Mouse (Mus musculus): Measurements from ENCODE around the gene Olfr533. TPM values are rescaled to one million over a fixed set of nuclear protein-coding genes. Genes with fewer than 3 reads are reported as not detected.
A peak's percentile ranks its signal among the peaks of the same experiment; 100 is the strongest.
"Not testable (repeated sequence)": the region's sequence is repeated elsewhere in the genome, so short reads cannot be mapped to it uniquely, and the experiment has no call there.

Olfr533 gene
- total RNA-seq (2021) = not detected in 2 replicates
- long read RNA-seq, experiment 1 = 0 reads
- long read RNA-seq, experiment 2 = 0 reads

DNA sequence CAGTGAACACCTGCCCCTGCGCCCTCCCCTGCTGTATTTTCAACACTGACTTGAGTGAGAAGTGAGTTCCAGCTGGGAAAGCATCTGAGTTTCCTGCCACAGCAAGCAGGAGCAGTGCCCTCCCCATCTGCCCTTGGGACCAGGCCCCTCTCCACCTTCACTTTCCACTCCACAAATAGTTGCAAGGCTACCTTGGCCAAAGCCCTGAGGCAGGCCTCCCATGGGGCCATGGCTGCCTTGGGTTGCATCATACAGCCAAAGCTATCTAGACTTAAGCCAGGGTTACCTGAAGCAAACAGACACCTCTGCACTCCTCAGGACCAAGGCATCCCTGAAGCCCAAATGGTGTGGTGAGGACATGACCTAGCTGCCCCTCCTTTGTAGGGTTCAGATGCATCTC is at the start of gene Olfr533:
Gene Olfr533 (plus strand): TSS at position 301 of the 400 bp plus-strand sequence.
- DNase-seq = not testable (repeated sequence)

DNA sequence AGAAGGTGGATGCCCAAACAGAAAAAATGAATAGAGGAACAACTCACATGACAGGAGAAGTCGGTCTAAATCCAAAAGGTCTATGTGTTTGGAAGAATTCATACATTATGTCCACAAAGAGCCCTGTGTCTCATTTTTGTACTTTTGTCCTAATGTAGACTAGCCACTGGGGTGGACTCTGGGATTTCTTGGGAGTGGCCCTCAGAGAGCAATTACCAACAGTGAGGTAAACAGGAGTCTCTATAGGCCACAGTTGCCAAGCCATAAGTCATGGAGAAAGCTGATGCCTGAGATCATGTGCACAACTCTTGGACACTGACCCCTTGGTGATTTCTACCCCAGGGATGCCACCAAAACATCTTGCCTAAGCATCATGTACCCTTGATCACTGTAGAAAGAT is 41.6 kb upstream of the Olfr533 start, which contains the start of gene Olfr532:
Gene Olfr532 (minus strand): TSS at position 101 of the 400 bp plus-strand sequence.
- no peak for DNase-seq

DNA sequence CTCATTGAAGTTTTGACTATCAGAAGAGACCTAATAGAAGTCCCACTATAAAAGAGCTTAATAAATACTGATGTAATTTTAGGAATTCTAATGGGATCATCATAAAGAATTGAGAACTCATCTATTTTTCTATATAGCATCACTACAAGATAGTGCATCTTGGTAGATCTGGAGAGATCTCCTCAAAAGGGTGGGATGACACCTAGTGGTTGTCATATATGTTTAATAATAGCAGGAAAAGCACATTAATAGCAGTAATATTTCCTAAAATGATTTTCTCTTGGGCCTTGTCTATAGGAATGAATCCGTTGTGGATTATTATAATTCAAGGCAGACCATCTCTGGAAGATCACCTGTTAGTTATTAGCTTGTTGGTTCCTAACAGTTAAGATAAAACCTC is 20.0 kb upstream of the Olfr533 start:
- no peak for DNase-seq

DNA sequence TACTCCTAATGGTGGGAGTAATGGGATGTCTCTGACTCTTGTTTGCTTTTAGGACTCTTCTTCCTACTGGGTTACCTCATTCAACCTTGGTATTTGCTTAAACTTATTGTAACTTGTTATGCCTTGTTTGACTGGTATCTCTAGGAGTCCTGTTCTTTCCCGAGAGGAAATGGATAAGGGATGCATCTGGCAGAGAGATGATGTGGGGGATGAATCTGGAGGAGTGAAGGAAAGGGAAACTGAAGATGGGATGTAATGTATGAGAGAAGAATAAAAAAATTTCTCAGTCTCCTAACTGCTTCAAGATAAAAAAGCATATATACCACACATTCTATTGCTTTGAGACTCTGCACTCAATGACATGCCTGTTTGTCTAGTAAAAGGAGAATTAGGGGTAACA is 14.7 kb downstream of the Olfr533 start:
- DNase-seq = no peak

DNA sequence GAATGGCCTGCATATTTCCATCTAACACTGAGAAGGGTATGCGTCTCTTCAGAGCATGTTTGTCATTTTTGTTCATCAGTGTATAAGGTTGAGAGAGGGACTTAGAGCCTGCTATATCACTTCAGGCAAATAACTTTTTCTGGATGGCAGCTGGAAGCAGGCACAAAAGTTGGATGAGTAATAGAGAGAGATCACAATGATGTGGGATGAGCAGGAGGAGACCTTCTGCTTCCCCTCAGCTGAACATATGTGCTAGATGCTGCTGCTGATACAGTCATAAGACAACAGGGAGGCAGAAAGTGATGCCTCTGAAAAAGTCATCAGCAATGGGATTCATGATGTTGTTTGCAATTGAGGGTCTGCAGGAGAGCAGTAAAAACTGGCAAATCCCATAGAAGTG is 15.6 kb downstream of the Olfr533 start:
- no peak for DNase-seq

DNA sequence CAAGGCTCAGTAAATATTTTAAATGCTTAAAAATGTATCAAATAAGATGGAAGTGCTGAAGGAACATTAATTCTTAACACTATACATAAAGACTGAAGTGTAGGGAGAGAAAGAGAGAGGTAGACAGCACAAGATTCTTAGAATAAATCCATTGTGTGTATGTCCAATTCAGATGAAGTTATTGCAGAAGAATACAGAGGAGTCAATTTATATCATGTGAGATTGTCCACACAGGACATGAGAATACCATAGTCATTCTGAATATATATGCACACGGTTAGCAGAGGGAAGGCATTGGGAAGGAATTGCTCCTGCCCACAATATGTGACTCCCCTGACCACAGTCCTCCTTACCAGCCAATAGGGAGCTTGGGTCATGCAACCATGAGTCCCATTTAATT is 20.7 kb downstream of the Olfr533 start, which contains the start of gene Olfr535:
Gene Olfr535 (plus strand): TSS at position 301 of the 400 bp plus-strand sequence.
- no peak for DNase-seq

DNA sequence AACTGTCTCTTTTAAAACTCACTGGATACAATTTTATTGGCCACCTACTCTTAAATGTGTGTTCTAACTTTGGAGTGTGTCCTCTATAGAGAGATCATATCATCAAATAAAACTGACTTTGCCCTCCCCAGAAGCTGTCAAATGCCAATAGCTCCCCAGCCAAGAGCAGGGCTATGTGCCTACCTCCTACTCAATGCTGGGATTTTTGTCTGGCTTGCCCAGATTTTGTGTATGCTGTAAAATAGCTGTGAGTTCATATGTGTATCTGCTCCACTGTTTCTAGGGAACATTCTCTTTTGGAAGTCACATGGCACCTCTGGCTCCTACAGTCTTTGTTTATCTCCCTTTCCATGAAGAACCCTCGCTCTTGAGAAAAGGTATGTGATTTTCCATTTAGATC is 25.8 kb downstream of the Olfr533 start:
- no peak for DNase-seq

DNA sequence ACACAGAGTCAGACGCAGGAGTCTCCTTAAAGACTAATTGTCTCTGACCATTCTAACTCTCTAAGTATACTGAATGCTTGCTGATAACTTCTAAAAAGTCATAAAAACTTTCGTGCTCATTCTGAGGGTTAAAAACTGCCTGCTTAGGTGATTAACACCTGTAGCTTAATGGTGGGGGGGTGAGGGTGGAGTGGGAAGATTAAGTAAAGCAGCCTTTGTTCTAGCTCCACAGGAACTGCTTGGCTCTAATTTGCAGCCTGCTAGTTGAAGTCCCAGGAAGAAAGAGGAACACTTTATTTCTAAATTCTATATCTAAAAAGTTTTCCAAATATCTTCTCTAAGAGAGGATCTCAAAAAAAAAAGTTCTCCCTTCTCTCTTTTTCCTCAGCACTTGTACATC is 31.1 kb downstream of the Olfr533 start:
- no peak for DNase-seq

DNA sequence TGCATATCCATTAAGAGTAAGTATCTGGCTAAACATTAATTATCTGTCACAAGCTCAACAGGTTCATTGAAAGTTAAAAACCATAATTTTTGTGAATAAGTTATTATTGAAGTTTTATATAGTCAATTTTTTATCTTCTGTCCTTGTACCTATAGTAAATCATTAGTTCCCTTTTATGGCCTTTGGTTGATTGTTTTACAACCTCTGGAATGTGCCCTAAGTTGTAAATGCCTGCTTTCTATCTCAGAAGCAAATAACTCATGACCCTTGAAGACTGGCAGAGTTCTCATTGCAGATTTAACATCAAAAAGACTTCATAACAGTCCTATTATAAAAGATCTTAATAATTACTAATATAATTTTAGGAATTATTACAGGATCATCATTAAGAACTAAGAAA is 31.5 kb downstream of the Olfr533 start:
- DNase-seq = no peak

DNA sequence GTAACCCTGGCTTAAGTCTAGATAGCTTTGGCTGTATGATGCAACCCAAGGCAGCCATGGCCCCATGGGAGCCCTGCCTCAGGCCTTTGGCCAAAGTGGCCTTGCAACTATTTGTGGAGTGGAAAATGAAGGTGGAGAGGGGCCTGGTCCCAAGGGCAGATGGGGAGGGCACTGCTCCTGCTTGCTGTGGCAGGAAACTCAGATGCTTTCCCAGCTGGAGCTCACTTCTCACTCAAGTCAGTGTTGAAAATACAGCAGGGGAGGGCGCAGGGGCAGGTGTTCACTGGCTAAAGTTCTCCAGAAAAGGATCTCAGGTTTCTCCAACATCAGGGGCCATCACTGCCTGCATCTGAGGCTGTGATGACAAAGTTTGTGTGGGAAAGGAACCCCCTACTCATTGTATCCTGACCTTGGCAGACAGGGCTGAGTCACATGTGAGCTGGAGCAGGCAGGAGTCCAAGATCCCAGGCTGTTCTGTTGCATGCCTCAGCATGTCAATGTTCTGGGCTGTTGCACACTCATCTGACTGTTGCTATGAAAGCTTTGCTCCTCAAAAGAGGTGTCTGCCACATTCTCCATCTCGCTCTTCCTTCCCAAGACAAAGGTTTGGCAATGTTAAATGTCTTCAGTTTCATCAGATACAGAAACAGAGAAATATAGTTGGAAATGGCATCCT is 44.3 kb downstream of the Olfr533 start, which contains the start of gene Olfr536:
Gene Olfr536 (minus strand): TSS at position 51 of the 676 bp plus-strand sequence.
- DNase-seq = peak; percentile 20

Other genes with a start within 250 kb of the Olfr533 start
- 0.15 TPM in 1 of 2 replicates, not detected in the other for gene Cd163l1, start 245.1 kb upstream of the Olfr533 start, total RNA-seq (2021)
- 0.30 TPM in 1 of 2 replicates, not detected in the other for gene 5830411N06Rik, start 216.1 kb upstream of the Olfr533 start, total RNA-seq (2021)
- gene Olfr525, start 142.5 kb upstream of the Olfr533 start, total RNA-seq (2021) = not detected in 2 replicates
- gene Olfr527, start 129.4 kb upstream of the Olfr533 start, total RNA-seq (2021) = not detected in 2 replicates
- not detected in 2 replicates for gene Olfr60, start 101.7 kb upstream of the Olfr533 start, total RNA-seq (2021)
- not detected in 2 replicates for gene Olfr530, start 87.0 kb upstream of the Olfr533 start, total RNA-seq (2021)
- not detected in 2 replicates for gene Olfr531, start 60.5 kb upstream of the Olfr533 start, total RNA-seq (2021)
- not detected in 2 replicates for gene Olfr532, start 41.7 kb upstream of the Olfr533 start, total RNA-seq (2021)
- gene Olfr535, start 20.8 kb downstream of the Olfr533 start, total RNA-seq (2021) = not detected in 2 replicates
- not detected in 2 replicates for gene Olfr536, start 44.0 kb downstream of the Olfr533 start, total RNA-seq (2021)
- gene Olfr538, start 104.5 kb downstream of the Olfr533 start, total RNA-seq (2021) = not detected in 2 replicates
- not detected in 2 replicates for gene Olfr46, start 137.9 kb downstream of the Olfr533 start, total RNA-seq (2021)
- gene Olfr61, start 165.6 kb downstream of the Olfr533 start, total RNA-seq (2021) = not detected in 2 replicates
- not detected in 2 replicates for gene Olfr53, start 183.1 kb downstream of the Olfr533 start, total RNA-seq (2021)
- not detected in 2 replicates for gene Olfr539, start 196.6 kb downstream of the Olfr533 start, total RNA-seq (2021)
- not detected in 2 replicates for gene Olfr45, start 218.6 kb downstream of the Olfr533 start, total RNA-seq (2021)
- gene Olfr541, start 233.9 kb downstream of the Olfr533 start, total RNA-seq (2021) = not detected in 2 replicates